Mouse (Mus musculus): Measurements from ENCODE around the gene Dab1. TPM values are rescaled to one million over a fixed set of nuclear protein-coding genes. Genes with fewer than 3 reads are reported as not detected.

The Dab1 gene
- polyA plus RNA-seq, 1 experiment from 2014 or later, result 36.4 TPM

DNA sequence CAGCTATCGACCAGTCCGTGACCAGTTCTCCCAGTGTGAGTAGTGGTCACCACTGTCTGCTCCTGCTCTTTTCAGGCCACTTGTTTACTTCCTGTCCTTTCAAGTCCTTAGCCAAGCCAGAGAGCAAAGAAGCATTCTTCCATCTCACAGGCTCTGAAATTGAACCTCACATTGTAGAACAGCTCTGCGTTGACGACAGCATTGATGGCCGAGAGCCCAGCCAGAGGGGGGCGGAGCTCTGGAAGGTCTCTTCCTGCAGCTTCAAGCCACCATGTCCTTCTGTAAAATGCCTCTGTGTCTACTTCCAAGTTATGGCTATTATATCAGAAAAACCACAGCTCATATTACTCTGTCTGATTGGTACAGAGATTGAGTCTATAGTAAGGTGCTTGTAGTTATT, 1127.3 kb downstream of the Dab1 start:
- no peak overlapping the region for H3K4me2 ChIP-seq (ENCODE audit: low read depth)
- no peak for DNase-seq (ENCODE audit: low spot score)
- H3K4me1 ChIP-seq (ENCODE audit: control insufficient read depth, insufficient read depth, low read length), result no peaks in the 10 kb centered on the region
- ATAC-seq (ENCODE audit: insufficient read depth, low FRiP score, low TSS enrichment), result no peak
- no peak overlapping the region for H3K27ac ChIP-seq (ENCODE audit: low read depth, low read length)
- WGBS, result 83% methylated on average over 6 of the region's 6 CpGs
- no peaks in the 10 kb centered on the region for H3K27me3 ChIP-seq (ENCODE audit: control insufficient read depth, insufficient read depth, low read length)
- H3K9ac ChIP-seq (ENCODE audit: low read length), result no peak overlapping the region
- no peak overlapping the region for H3K4me3 ChIP-seq (ENCODE audit: low read depth, low read length)
- H3K36me3 ChIP-seq (ENCODE audit: control insufficient read depth, insufficient read depth, low read length), result no peaks in the 10 kb centered on the region
- no peaks in the 10 kb centered on the region for H3K9me3 ChIP-seq (ENCODE audit: control insufficient read depth, low read length)

DNA sequence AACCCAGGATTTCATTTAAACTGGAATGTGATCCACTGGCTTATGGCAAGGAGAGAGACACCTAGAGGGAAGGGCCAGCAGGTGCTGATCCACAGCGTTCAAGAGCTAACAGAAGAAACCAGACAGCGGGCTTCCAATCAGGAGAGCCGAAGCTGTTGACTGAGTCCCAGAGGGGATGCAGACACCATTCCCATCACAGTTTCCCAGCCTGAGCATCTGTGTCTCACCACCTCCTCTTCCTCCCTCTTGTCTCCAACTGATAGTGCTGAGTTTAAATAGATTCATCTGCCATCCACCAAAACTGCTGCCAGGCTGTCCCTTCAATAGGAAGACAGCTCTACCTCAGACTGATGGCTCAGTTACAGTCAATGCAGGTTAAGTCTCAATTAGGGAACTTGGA, 1134.9 kb downstream of the Dab1 start:
- no peak for DNase-seq (ENCODE audit: low spot score)
- no peaks in the 10 kb centered on the region for H3K36me3 ChIP-seq (ENCODE audit: control insufficient read depth, insufficient read depth, low read length)
- H3K4me1 ChIP-seq (ENCODE audit: control insufficient read depth, insufficient read depth, low read length), result no peaks in the 10 kb centered on the region
- no peak overlapping the region for H3K9ac ChIP-seq (ENCODE audit: low read length)
- no peak for ATAC-seq (ENCODE audit: insufficient read depth, low FRiP score, low TSS enrichment)
- no peak overlapping the region for H3K4me2 ChIP-seq (ENCODE audit: low read depth)
- WGBS, result 65% methylated on average over 3 of the region's 3 CpGs
- no peaks in the 10 kb centered on the region for H3K27me3 ChIP-seq (ENCODE audit: control insufficient read depth, insufficient read depth, low read length)
- H3K27ac ChIP-seq (ENCODE audit: low read depth, low read length), result no peak overlapping the region
- H3K9me3 ChIP-seq (ENCODE audit: control insufficient read depth, low read length), result no peaks in the 10 kb centered on the region
- no peak overlapping the region for H3K4me3 ChIP-seq (ENCODE audit: low read depth, low read length)

DNA sequence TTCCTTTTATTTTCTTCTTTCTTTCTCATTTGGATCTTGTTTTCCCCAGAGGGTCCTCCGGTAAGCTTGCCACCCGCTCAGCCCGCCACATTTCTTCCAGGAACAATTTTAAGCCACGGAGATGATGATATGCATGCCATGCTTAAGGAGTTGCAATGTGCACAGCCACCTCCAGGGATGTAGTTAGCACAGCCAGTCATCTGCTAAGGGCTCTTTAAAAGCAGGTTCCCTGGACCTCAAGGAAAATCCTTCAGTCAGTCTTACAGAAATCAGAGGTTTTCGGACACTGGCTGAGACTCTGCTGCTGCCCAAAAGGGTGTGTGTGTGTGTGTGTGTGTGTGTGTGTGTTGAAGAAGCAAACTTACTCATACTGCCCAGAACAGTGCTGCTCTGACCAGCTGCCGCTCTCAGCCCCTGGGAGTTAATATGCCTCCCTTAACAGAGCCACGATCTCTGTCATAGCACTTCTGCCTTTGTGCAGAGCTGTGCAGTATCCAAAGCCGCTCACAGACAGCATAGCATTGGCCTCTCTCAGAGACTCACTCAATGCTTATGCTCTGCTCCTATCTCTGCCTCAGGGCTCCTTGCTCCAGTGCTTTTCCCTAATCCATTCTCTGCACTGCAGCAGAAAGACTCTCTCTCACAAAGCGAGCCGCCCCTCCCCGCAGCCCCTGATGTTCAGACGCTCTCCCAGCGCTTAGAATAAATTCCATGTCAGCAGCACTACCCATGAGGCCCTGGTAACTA, 1141.9 kb downstream of the Dab1 start:
- Histone ChIP-seq H3K27ac (ENCODE audit: low read depth, low read length) (no peak overlapping the region), H3K27me3 (ENCODE audit: control insufficient read depth, insufficient read depth, low read length) (no peaks in the 10 kb centered on the region), H3K9me3 (ENCODE audit: control insufficient read depth, low read length) (no peaks in the 10 kb centered on the region), H3K4me1 (ENCODE audit: control insufficient read depth, insufficient read depth, low read length) (no peaks in the 10 kb centered on the region), H3K4me3 (ENCODE audit: low read depth, low read length) (no peak overlapping the region), H3K36me3 (ENCODE audit: control insufficient read depth, insufficient read depth, low read length) (no peaks in the 10 kb centered on the region), H3K4me2 (ENCODE audit: low read depth) (no peak overlapping the region), H3K9ac (ENCODE audit: low read length) (no peak overlapping the region)
- ATAC-seq (ENCODE audit: insufficient read depth, low FRiP score, low TSS enrichment), result no peak
- 78% methylated on average over 13 of the region's 13 CpGs for WGBS
- DNase-seq (ENCODE audit: low spot score), result peak; percentile 20

DNA sequence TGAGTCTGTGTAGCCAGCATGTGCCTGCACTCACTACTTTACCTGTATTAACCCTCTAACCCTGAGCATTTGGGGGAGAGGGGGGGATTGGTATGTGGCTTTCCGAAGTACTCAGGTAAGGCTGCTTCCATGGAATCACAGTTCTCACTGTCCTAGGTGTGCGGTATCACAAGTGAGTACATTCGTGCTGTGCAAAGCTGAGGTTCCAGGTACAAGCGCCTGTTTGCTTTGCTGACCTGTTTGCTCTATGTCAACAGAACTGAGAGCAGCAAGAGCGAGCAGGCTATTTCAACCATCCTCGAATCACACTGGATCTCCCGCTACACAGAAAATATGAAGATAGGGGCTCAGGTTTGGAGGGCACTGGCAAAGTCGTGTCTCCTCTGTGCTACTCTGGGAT, 1146.9 kb downstream of the Dab1 start, which contains the start of gene C8b:
C8b (plus strand) TSS at position 253 of the 400 bp plus-strand sequence.
- Histone ChIP-seq H3K27ac (ENCODE audit: low read depth, low read length) (no peak within 1 kb of the TSS), H3K36me3 (ENCODE audit: control insufficient read depth, insufficient read depth, low read length) (no peaks in the 10 kb centered on the region), H3K4me1 (ENCODE audit: control insufficient read depth, insufficient read depth, low read length) (no peaks in the 10 kb centered on the region), H3K27me3 (ENCODE audit: control insufficient read depth, insufficient read depth, low read length) (no peaks in the 10 kb centered on the region), H3K4me2 (ENCODE audit: low read depth) (no peak within 1 kb of the TSS), H3K9me3 (ENCODE audit: control insufficient read depth, low read length) (no peaks in the 10 kb centered on the region), H3K4me3 (ENCODE audit: low read depth, low read length) (no peak within 1 kb of the TSS), H3K9ac (ENCODE audit: low read length) (no peak within 1 kb of the TSS)
- DNase-seq (ENCODE audit: low spot score) (no peak), ATAC-seq (ENCODE audit: insufficient read depth, low FRiP score, low TSS enrichment) (no peak)
- 90% methylated on average over 8 of the region's 8 CpGs for WGBS

DNA sequence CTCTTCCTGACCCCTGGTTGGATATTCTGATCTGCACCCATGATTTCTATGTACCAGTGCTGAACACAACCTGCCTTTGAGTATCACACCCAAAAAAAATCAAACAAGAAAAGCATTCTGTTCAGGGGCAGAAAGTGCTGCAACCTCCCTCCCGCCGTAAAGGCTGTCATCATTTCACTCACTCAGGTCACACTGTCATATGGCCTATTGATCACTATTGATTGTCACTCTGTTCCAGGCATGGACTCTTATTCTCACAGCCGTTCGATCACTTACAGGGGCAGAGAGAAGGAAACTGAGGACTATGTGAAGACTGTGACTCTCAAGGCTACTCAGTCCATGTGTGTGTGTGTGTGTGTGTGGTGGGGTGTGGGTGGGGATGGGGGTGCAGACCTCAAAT, 1149.0 kb downstream of the Dab1 start:
- no peaks in the 10 kb centered on the region for H3K27me3 ChIP-seq (ENCODE audit: control insufficient read depth, insufficient read depth, low read length)
- WGBS, result 81% methylated on average over 4 of the region's 4 CpGs
- ATAC-seq (ENCODE audit: insufficient read depth, low FRiP score, low TSS enrichment), result no peak

DNA sequence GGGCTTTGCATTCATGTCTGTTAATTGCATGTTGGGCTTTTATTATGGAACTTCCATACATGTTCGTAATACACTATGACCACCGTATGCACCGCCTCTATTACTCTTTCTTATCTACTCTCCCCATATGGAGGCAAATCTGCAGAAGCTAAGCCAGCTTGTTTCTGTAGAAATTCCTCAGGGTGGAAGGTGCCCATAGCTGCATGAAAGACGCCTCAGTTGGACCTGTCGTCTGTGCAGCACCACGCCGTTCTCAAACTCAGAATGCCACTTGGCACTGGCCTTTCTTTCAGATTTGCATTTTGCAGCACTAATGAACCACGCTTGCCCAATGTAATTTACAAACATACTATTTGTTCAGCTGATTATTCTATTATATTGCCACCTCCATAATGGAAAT, 1150.4 kb downstream of the Dab1 start:
- ATAC-seq (ENCODE audit: insufficient read depth, low FRiP score, low TSS enrichment), result no peak
- Histone ChIP-seq H3K4me1 (ENCODE audit: control insufficient read depth, insufficient read depth, low read length) (no peaks in the 10 kb centered on the region), H3K27me3 (ENCODE audit: control insufficient read depth, insufficient read depth, low read length) (no peaks in the 10 kb centered on the region), H3K4me2 (ENCODE audit: low read depth) (no peak overlapping the region), H3K4me3 (ENCODE audit: low read depth, low read length) (no peak overlapping the region), H3K36me3 (ENCODE audit: control insufficient read depth, insufficient read depth, low read length) (no peaks in the 10 kb centered on the region), H3K9me3 (ENCODE audit: control insufficient read depth, low read length) (no peaks in the 10 kb centered on the region), H3K9ac (ENCODE audit: low read length) (no peak overlapping the region), H3K27ac (ENCODE audit: low read depth, low read length) (no peak overlapping the region)
- 88% methylated on average over 8 of the region's 8 CpGs for WGBS
- no peak for DNase-seq (ENCODE audit: low spot score)

More for the DNA sequence above, 1149.0 kb downstream of the Dab1 start:
- no peak for DNase-seq (ENCODE audit: low spot score)
- H3K4me3 ChIP-seq (ENCODE audit: low read depth, low read length), result no peak overlapping the region
- H3K4me1 ChIP-seq (ENCODE audit: control insufficient read depth, insufficient read depth, low read length), result no peaks in the 10 kb centered on the region
- H3K36me3 ChIP-seq (ENCODE audit: control insufficient read depth, insufficient read depth, low read length), result no peaks in the 10 kb centered on the region
- no peak overlapping the region for H3K9ac ChIP-seq (ENCODE audit: low read length)
- no peaks in the 10 kb centered on the region for H3K9me3 ChIP-seq (ENCODE audit: control insufficient read depth, low read length)
- no peak overlapping the region for H3K27ac ChIP-seq (ENCODE audit: low read depth, low read length)
- H3K4me2 ChIP-seq (ENCODE audit: low read depth), result no peak overlapping the region

DNA sequence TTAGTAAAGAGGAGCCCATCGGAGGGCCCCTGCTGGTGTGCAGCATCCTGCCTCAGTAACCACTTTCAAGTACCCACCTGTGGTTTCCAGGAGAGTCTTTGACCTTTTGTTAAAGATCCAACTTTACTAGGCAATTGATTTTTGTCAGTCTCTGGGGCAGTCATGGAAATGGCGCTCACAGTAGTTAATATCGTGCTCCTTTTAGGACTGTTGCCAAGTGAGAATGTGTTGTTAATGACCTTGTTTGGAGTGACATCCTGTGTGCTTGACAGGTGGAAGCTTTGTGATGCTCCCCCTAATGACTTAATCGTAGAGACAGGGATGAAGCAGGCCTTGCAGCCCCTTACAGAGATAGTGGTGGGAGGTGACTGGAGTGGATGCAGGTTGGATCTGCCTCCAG, 1151.2 kb downstream of the Dab1 start:
- no peaks in the 10 kb centered on the region for H3K9me3 ChIP-seq (ENCODE audit: control insufficient read depth, low read length)
- ATAC-seq (ENCODE audit: insufficient read depth, low FRiP score, low TSS enrichment) (no peak), DNase-seq (ENCODE audit: low spot score) (no peak)
- WGBS, result 78% methylated on average over 4 of the region's 4 CpGs
- no peaks in the 10 kb centered on the region for H3K27me3 ChIP-seq (ENCODE audit: control insufficient read depth, insufficient read depth, low read length)
- H3K9ac ChIP-seq (ENCODE audit: low read length), result no peak overlapping the region
- H3K4me1 ChIP-seq (ENCODE audit: control insufficient read depth, insufficient read depth, low read length), result no peaks in the 10 kb centered on the region
- H3K27ac ChIP-seq (ENCODE audit: low read depth, low read length), result no peak overlapping the region
- no peak overlapping the region for H3K4me3 ChIP-seq (ENCODE audit: low read depth, low read length)
- no peaks in the 10 kb centered on the region for H3K36me3 ChIP-seq (ENCODE audit: control insufficient read depth, insufficient read depth, low read length)
- H3K4me2 ChIP-seq (ENCODE audit: low read depth), result no peak overlapping the region

DNA sequence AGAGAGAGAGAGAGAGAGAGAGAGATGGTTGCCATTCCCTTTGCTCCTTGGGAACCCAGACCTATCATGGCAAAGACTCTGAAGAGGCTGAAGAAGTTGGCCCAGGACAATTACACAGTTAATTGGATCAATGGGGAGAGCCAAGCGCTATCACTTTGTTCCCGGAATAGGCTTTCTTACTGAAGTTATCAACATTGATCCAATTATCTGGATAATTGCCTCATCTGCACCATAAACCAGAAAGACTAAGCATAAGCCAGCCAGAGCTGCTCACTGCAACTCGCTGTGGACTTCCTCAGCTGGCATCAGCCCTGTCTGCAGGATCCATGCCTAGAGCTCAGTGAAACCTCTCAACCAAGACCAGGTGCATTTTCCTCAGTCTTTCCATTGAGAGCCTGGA, 1156.4 kb downstream of the Dab1 start:
- H3K9me3 ChIP-seq (ENCODE audit: control insufficient read depth, low read length), result no peaks in the 10 kb centered on the region
- 70% methylated on average over 3 of the region's 3 CpGs for WGBS
- H3K36me3 ChIP-seq (ENCODE audit: control insufficient read depth, insufficient read depth, low read length), result no peaks in the 10 kb centered on the region
- H3K4me1 ChIP-seq (ENCODE audit: control insufficient read depth, insufficient read depth, low read length), result no peaks in the 10 kb centered on the region
- no peak for ATAC-seq (ENCODE audit: insufficient read depth, low FRiP score, low TSS enrichment)
- no peak for DNase-seq (ENCODE audit: low spot score)
- H3K4me3 ChIP-seq (ENCODE audit: low read depth, low read length), result no peak overlapping the region
- H3K4me2 ChIP-seq (ENCODE audit: low read depth), result no peak overlapping the region
- no peak overlapping the region for H3K27ac ChIP-seq (ENCODE audit: low read depth, low read length)
- H3K9ac ChIP-seq (ENCODE audit: low read length), result no peak overlapping the region
- H3K27me3 ChIP-seq (ENCODE audit: control insufficient read depth, insufficient read depth, low read length), result no peaks in the 10 kb centered on the region

DNA sequence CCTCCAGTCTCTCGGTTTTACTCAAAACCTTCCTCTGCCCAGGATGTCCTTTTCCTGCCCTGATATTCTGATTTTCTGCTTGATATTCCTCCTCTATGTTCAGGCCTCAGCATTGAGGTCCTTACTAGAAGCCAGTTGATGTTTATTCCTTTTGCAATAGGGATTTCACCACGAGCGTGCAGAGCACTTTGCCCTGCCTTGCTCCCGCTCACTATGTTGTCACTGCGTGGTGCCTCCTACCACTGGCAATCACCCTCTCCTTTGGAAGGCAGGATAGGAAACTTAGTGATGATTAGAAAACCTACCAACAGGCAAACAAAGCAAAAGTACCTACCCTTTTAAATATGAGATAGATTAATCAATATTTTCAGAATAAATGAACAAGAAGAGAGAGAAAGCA, 1160.3 kb downstream of the Dab1 start:
- Histone ChIP-seq H3K4me1 (ENCODE audit: control insufficient read depth, insufficient read depth, low read length) (no peaks in the 10 kb centered on the region), H3K27me3 (ENCODE audit: control insufficient read depth, insufficient read depth, low read length) (no peaks in the 10 kb centered on the region), H3K36me3 (ENCODE audit: control insufficient read depth, insufficient read depth, low read length) (no peaks in the 10 kb centered on the region), H3K27ac (ENCODE audit: low read depth, low read length) (no peak overlapping the region), H3K4me3 (ENCODE audit: low read depth, low read length) (no peak overlapping the region), H3K9ac (ENCODE audit: low read length) (no peak overlapping the region), H3K9me3 (ENCODE audit: control insufficient read depth, low read length) (no peaks in the 10 kb centered on the region), H3K4me2 (ENCODE audit: low read depth) (no peak overlapping the region)
- no peak for ATAC-seq (ENCODE audit: insufficient read depth, low FRiP score, low TSS enrichment)
- no peak for DNase-seq (ENCODE audit: low spot score)
- 87% methylated on average over 5 of the region's 5 CpGs for WGBS
